Mouse (Mus musculus) stomach, postnatal 0 days (tissue): ENCODE measurements around the gene Cript. TPM values are rescaled to one million over a fixed set of nuclear protein-coding genes. Genes with fewer than 3 reads are reported as not detected.
"Not testable (repeated sequence)": the region's sequence is repeated elsewhere in the genome, so short reads cannot be mapped to it uniquely, and the experiment has no call there.

Source experiments
- ATAC-seq: fragments of 200-750 bp; cut with Nextera tagmentation; 2 replicates; pipeline ENCODE4 v1.8.0; 2017; ENCODE audit not compliant: low FRiP score, low TSS enrichment
- DNase-seq: peaks from one replicate; pipeline ENCODE4 v3.0.0-alpha.2; 2016; ENCODE audit warnings: low spot score
- H3K27ac ChIP-seq: fragments of 300-500 bp; sonication (generic); replicated peaks from 2 replicates; pipeline ENCODE4 v1.5.1; 2014; ENCODE audit warnings: mild to moderate bottlenecking, control low read depth
- H3K27me3 ChIP-seq: fragments of 300-500 bp; sonication (generic); 2 replicates; pipeline ENCODE4 v1.6.1; 2014; ENCODE audit warnings: low read length; ENCODE audit not compliant: control insufficient read depth, insufficient read depth
- H3K36me3 ChIP-seq: fragments of 300-500 bp; sonication (generic); 2 replicates; pipeline ENCODE4 v1.6.1; 2014; ENCODE audit warnings: low read length, mixed read lengths; ENCODE audit not compliant: control insufficient read depth, insufficient read depth
- H3K4me1 ChIP-seq: fragments of 300-500 bp; sonication (generic); replicated peaks from 2 replicates; pipeline ENCODE4 v1.6.1; 2014; ENCODE audit warnings: antibody characterized with exemption; ENCODE audit not compliant: control insufficient read depth, insufficient read depth
- H3K4me2 ChIP-seq: fragments of 300-500 bp; sonication (generic); replicated peaks from 2 replicates; pipeline ENCODE4 v1.6.1; 2014; ENCODE audit warnings: low read depth, mild to moderate bottlenecking, control low read depth, moderate library complexity
- H3K4me3 ChIP-seq: fragments of 300-500 bp; sonication (generic); 2 replicates; pipeline ENCODE4 v1.5.1; 2014; ENCODE audit warnings: low read depth, low read length, control low read depth
- H3K9ac ChIP-seq: fragments of 300-500 bp; sonication (generic); 2 replicates; pipeline ENCODE4 v1.6.1; 2014; ENCODE audit warnings: mild to moderate bottlenecking, low read length, control low read depth, mixed read lengths
- H3K9me3 ChIP-seq: fragments of 300-500 bp; sonication (generic); 2 replicates; pipeline ENCODE4 v1.6.1; 2016; ENCODE audit warnings: low read length; ENCODE audit not compliant: control insufficient read depth
- CTCF ChIP-seq: IDR thresholded peaks from 2 replicates; pipeline ENCODE4 v1.5.1; 2016; ENCODE audit warnings: antibody characterized with exemption, low read depth, mild to moderate bottlenecking, moderate library complexity
- EP300 ChIP-seq: optimal IDR thresholded peaks from 2 replicates; pipeline ENCODE3; 2016; ENCODE audit warnings: antibody characterized with exemption
- WGBS: fragments of 180-500 bp; shearing (Covaris S2); extraction: QIAGEN DNeasy Blood & Tissue Kit; methylation state at CpG from one replicate; pipeline ENCODE4 v1.1.7; 2014; 5-methylcytosine and 5-hydroxymethylcytosine counted together
- polyA plus RNA-seq: library from polyadenylated mRNA; unstranded; fragments of >200 nt; fragmentation: Nextera tagmentation; extraction: Ambion mirVana; gene quantifications from 2 replicates; pipeline ENCODE4 v1.2.1, GENCODE M21; 2015

Cript gene
- polyA plus RNA-seq, 1 experiment from 2014 or later = 140 TPM

- H3K36me3 ChIP-seq = no peaks in the 10 kb centered on the region
- DNase-seq (no peak), ATAC-seq (no peak)
- H3K27me3 ChIP-seq = no peaks in the 10 kb centered on the region
- no peak overlapping the region for H3K4me3 ChIP-seq
- TF ChIP-seq EP300 (no peak), CTCF (no peak)
- H3K27ac ChIP-seq = 0 out of 2 replicates have a peak overlapping the region, but pooled peaks have one; percentile 8
- H3K4me1 ChIP-seq = no peaks in the 10 kb centered on the region
- H3K4me2 ChIP-seq = no peak overlapping the region
- no peak overlapping the region for H3K9ac ChIP-seq
- 72% methylated on average over 9 of the region's 9 CpGs for WGBS
- H3K9me3 ChIP-seq = no peaks in the 10 kb centered on the region
Observed at GRCm38 (mm10) chr17:87062639-87063038, 37.3 kb downstream of the Cript start.

- Histone ChIP-seq H3K9ac (no peak overlapping the region), H3K4me2 (no peak overlapping the region), H3K27me3 (no peaks in the 10 kb centered on the region), H3K4me1 (no peaks in the 10 kb centered on the region), H3K4me3 (no peak overlapping the region), H3K36me3 (no peaks in the 10 kb centered on the region), H3K27ac (no peak overlapping the region), H3K9me3 (no peaks in the 10 kb centered on the region)
- TF ChIP-seq CTCF = no peak
- no peak for TF ChIP-seq EP300
- 37% methylated on average over 7 of the region's 7 CpGs for WGBS
- no peak for DNase-seq
- ATAC-seq = no peak
Observed at GRCm38 (mm10) chr17:87063461-87063860, 38.1 kb downstream of the Cript start.

- 77% methylated on average over 6 of the region's 6 CpGs for WGBS
- Histone ChIP-seq H3K27me3 (no peaks in the 10 kb centered on the region), H3K27ac (no peak overlapping the region), H3K9ac (no peak overlapping the region), H3K4me1 (no peaks in the 10 kb centered on the region), H3K4me3 (no peak overlapping the region), H3K9me3 (no peaks in the 10 kb centered on the region), H3K4me2 (no peak overlapping the region), H3K36me3 (no peaks in the 10 kb centered on the region)
- DNase-seq = no peak
- TF ChIP-seq EP300 = no peak
- TF ChIP-seq CTCF = no peak
- no peak for ATAC-seq
Observed at GRCm38 (mm10) chr17:87063969-87064368, 38.6 kb downstream of the Cript start.

GRCm38 (mm10) chr17:87068997-87069396 lies 43.6 kb downstream of the Cript start:
- Histone ChIP-seq H3K27ac (no peak overlapping the region), H3K4me2 (no peak overlapping the region), H3K4me1 (no peaks in the 10 kb centered on the region), H3K9me3 (no peaks in the 10 kb centered on the region), H3K27me3 (no peaks in the 10 kb centered on the region), H3K9ac (no peak overlapping the region), H3K4me3 (no peak overlapping the region), H3K36me3 (no peaks in the 10 kb centered on the region)
- 95% methylated on average over 4 of the region's 4 CpGs for WGBS
- no peak for DNase-seq
- ATAC-seq = no peak
- no peak for TF ChIP-seq CTCF
- TF ChIP-seq EP300 = no peak

GRCm38 (mm10) chr17:87072183-87072582 lies 46.8 kb downstream of the Cript start:
- H3K9ac ChIP-seq, H3K4me1 ChIP-seq, H3K36me3 ChIP-seq, DNase-seq, H3K27me3 ChIP-seq, H3K4me3 ChIP-seq, ATAC-seq, H3K9me3 ChIP-seq, H3K27ac ChIP-seq, H3K4me2 ChIP-seq: not testable (repeated sequence)
- WGBS = 100% methylated on average over 1 of the region's 1 CpGs

- Histone ChIP-seq H3K36me3 (no peaks in the 10 kb centered on the region), H3K4me3 (no peak overlapping the region), H3K4me1 (no peaks in the 10 kb centered on the region), H3K9ac (no peak overlapping the region), H3K9me3 (no peaks in the 10 kb centered on the region), H3K27me3 (no peaks in the 10 kb centered on the region), H3K27ac (no peak overlapping the region), H3K4me2 (no peak overlapping the region)
- no peak for TF ChIP-seq EP300
- TF ChIP-seq CTCF = no peak
- 42% methylated on average over 5 of the region's 5 CpGs for WGBS
- no peak for DNase-seq
- ATAC-seq = no peak
Observed at GRCm38 (mm10) chr17:87072766-87073440, 47.6 kb downstream of the Cript start.
